Mouse (Mus musculus) left cerebral cortex, adult 8-10 months (tissue): Measurements from ENCODE around the gene Ppp1r26. TPM values are rescaled to one million over a fixed set of nuclear protein-coding genes. Genes with fewer than 3 reads are reported as not detected.

Source experiments
- DNase-seq, 2 experiments: peaks; one replicate each; pipeline ENCODE4 v3.0.0; 2022; ENCODE audit warnings: low spot score in 2 of 2
- total RNA-seq, 4 experiments: library from RNA; stranded (reverse); gene quantifications; 2 replicates each; pipeline ENCODE4 v1.2.4; 2022

The Ppp1r26 gene
- total RNA-seq, 4 experiments from 2014 or later = 23.4 to 29.3 (median 26.5) TPM

DNA sequence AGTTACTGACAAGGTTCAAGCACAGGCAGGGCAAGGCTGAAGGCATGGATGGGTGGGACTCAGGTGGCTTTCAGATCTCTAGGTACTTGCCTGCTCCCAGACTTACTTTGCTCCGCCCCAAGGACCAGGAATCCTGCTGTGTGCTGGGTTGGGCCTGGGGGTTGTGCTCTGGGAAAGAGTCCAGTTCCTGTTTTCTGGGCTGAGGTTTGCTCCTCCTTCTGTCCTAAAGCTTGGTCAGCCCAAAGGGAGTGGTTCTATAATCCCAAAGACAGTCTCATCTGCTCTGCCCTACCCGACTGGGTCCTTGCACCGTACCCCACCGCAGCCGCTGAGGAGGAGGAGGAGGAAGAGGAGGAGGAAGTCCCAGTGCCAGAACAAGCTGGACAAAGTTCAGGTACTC is 50.1 kb downstream of the Ppp1r26 start, which contains the start of gene Gbgt1:
Gbgt1 (plus strand) TSS at position 221 of the 400 bp plus-strand sequence.
- DNase-seq = no peak

DNA sequence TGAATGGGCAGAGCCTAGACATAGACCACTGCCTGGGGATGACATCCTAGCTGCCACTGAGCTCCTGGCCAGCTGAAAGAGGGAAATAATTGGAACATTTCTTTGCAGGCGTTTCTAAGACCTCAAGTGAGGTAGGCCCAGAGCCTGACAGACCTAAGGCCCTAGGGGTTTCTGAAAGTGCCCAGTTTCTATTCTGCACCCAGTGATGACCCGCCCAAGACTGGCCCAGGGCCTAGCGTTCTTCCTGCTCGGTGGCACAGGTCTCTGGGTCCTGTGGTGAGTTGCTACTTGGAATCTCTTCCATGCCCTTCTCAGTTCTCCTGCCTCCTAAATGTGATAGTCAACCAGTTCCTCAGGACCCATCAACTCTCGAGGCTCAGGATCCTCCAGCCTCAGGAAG is 51.0 kb downstream of the Ppp1r26 start:
- DNase-seq = no peak

GRCm38 (mm10) chr2:28498431-28498830 is 51.8 kb downstream of the Ppp1r26 start:
- DNase-seq = no peak

GRCm38 (mm10) chr2:28502987-28503386 is 56.4 kb downstream of the Ppp1r26 start:
- no peak for DNase-seq

GRCm38 (mm10) chr2:28504676-28505075 is 58.1 kb downstream of the Ppp1r26 start:
- peak in 1 of 2 experiments; percentile 1 for DNase-seq

Other genes starting within 250 kb of the Ppp1r26 start
- 1 to 10 TPM; 2.4 to 6.3 (median 3.1) TPM for gene 1700007K13Rik, start 19.5 kb downstream of the Ppp1r26 start, total RNA-seq
- gene Mrps2, start 21.3 kb downstream of the Ppp1r26 start, total RNA-seq = 10 to 100 TPM; 37.5 to 40.1 (median 38.5) TPM
- gene Gbgt1, start 50.1 kb downstream of the Ppp1r26 start, total RNA-seq = 1 to 10 TPM; 2.9 to 4.4 (median 3.5) TPM
- 1 to 10 TPM in 2 of 4 experiments, not detected in 2; 1.7 to 3.6 TPM for gene Gm10134, start 59.3 kb downstream of the Ppp1r26 start, total RNA-seq
- 100 to 1,000 TPM in 1 of 4 experiments, 10 to 100 TPM in 3; 89.1 to 103 (median 96.7) TPM for gene Ralgds, start 66.3 kb downstream of the Ppp1r26 start, total RNA-seq
- gene Cel, start 116.6 kb downstream of the Ppp1r26 start, total RNA-seq = not detected
- 10 to 100 TPM; 18.0 to 19.4 (median 19.2) TPM for gene Gtf3c5, start 137.0 kb downstream of the Ppp1r26 start, total RNA-seq
- gene Gfi1b, start 175.2 kb downstream of the Ppp1r26 start, total RNA-seq = not detected
- 10 to 100 TPM; 54.1 to 61.6 (median 57.4) TPM for gene Tsc1, start 194.4 kb downstream of the Ppp1r26 start, total RNA-seq